Mouse (Mus musculus): Measurements from ENCODE around the gene Igdcc3.

Igdcc3 gene

DNA sequence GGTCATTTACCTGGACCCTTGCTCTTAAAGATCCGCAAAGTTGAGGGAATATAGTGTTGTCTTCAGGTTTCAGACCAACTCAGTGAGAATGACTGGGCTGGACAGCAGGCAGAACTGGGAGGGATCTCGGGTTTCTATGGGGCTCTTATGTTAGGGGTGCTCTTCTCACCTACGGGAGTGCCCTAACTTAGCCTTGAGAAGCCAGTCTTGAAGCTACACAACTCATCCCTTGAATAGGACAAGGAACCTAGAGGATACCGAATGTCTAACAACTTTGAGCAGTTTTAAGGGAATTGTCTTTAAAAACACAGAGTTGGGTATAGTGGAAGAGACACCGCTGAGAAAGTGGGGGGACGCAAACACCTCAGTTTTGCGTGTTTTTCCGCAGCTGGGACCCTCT is 498 bp upstream of the Igdcc3 start:
- no peak for DNase-seq (ENCODE audit: low spot score)

- DNase-seq (ENCODE audit: low spot score) = no peak
These were observed 452 bp downstream of the Igdcc3 start for GRCm38 (mm10) chr9:65141306-65141975.

DNA sequence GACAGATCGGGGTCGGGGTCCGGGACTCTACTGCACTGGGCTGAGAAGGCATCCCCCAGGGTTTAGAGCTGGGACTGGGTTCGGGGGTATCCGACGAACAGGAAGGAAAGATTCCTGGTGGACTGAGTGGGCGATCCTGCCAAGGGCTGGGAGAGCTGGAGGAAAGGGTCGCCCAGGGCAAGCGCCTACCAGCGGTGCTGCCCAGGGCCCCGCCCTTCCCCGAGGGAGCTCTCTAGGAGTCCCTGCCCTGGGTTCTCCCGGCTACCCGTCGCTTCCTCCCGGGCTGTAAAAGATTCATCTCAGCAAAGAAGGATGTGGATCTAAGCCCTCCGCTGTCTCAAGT is 958 bp downstream of the Igdcc3 start:
- no peak for DNase-seq (ENCODE audit: low spot score)

GRCm38 (mm10) chr9:65142399-65142798 is 1.4 kb downstream of the Igdcc3 start:
- no peak for DNase-seq (ENCODE audit: low spot score)

GRCm38 (mm10) chr9:65146001-65146400 is 5.0 kb downstream of the Igdcc3 start:
- no peak for DNase-seq (ENCODE audit: low spot score)

GRCm38 (mm10) chr9:65148507-65148906 is 7.5 kb downstream of the Igdcc3 start:
- no peak for DNase-seq (ENCODE audit: low spot score)

DNA sequence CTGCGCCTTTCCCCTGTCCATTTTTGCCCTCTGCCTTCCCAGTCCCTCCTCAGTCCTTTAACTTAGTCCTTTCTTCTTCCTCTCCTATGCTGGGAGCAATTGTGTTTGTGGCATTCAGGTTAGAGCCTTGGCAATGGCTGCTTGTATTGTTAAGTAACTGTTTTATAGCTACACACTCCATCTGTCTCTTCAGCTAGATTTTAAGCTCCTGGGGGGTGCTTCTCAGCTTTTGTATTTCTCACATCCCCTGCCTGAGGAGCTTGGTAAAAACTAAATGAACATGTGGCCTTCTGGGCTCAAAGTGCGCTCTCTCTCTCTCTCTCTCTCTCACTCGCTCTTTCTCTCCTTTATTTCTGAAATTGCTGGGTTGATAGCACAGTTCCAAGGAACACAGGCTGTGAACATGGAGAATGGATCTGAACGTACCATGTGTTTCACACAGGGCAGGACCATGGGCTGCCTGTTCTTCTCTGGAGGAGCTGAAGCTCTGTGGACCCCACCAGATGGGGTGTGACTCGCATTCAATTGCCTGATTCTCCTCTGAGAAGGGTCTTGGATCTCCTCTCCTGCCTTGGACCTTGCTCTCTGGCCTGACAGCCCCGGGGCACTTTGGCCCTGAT is 11.8 kb downstream of the Igdcc3 start:
- DNase-seq (ENCODE audit: low spot score) = no peak

DNA sequence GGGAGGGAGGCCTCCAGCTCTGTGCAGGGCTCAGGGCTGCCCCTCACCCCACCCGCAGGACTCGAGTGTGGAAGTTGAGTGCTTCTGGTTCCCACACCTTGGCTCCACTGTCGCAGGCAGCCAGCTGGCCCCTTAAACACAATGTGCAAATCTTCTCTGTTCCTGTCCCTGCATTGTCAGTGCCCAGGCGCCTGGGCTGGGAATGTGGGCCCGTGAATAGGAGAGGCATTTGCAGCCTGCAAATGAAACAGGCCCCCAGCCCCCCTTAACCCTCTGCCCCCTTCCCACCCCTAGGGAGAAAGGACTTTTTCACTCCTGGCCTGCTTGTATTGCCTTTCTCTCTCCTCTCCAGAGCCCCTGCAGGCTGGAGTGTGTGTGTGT is 12.3 kb downstream of the Igdcc3 start:
- no peak for DNase-seq (ENCODE audit: low spot score)

DNA sequence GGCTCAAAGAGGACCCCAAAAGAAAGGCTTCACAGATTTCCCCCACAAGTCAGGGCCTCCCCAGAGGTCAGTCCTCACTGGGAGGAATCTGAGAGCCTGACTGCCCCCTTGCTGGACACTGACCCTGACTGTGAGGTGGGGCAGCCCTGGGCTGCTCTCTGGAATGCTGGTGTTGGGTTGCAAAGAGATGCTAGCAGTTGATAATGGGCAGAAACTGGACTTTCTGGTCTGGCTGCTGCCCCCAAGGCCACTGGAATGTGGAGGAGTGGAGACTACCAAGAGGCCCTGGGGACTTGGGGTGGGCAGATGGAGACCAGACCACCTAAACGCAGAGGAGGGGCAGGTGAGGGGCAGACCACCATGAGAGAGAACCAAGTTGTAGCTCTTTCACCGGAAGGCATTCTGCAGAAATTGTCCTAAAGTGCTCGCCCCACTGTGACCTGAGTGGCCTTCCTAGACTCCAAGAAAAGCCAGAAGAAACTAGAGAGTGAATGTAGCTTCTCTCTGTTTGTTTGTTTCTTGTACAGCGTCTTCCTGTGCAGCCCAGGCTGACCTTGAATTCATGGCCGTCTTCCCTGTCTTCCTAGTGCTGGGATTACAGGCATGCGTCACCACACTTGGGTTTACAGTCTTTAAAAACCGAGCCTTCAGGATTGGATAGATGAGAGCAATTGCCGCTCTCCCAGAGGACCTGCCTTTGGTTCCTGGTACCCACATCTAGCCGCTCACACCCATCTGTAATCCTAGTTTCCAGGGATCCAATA is 13.9 kb downstream of the Igdcc3 start:
- DNase-seq (ENCODE audit: low spot score) = no peak

GRCm38 (mm10) chr9:65156604-65157003 is 15.6 kb downstream of the Igdcc3 start:
- DNase-seq (ENCODE audit: low spot score) = no peak

DNA sequence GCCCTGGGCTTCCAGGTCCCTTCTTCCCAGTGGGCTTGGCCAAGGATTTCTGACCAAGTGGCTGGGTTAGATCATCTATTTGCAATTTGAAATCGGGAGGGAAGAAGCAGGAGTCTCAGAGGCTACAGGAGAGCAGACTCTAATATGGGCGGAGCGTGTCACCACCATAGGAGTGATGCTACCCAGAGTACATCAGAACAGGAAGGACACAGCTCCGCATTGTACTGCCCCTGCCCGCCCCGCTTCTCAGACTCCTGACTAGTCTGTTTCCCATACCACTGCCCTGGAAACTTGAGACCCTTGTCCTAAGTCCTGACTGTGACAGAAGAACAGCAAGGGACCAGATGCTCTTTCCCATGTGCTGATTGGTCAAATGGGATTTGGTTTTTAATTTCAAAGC is 16.6 kb downstream of the Igdcc3 start:
- DNase-seq (ENCODE audit: low spot score) = no peak

DNA sequence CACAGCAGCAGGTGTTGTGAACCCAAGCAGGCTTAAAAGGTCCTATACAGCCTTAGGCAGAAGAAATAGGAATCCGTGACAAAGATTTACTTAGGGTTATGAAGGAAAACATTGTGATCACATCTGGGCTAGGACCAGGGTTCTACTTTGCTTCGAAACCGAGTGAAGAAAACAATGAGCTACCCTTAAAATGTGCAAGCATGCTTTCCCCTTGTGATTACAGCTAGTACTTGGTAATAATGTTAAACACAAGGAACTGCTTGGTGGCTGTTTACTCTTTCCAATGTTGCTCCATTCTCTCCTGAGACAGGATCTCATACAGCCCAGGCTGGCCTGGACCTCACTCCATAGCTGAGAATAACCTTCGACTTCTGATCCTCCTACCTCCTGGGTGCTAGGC is 20.2 kb downstream of the Igdcc3 start:
- DNase-seq (ENCODE audit: low spot score) = no peak

GRCm38 (mm10) chr9:65161881-65162280 is 20.9 kb downstream of the Igdcc3 start:
- DNase-seq (ENCODE audit: low spot score) = no peak

- DNase-seq (ENCODE audit: low spot score) = no peak
These were observed 22.0 kb downstream of the Igdcc3 start for GRCm38 (mm10) chr9:65162711-65163639.

GRCm38 (mm10) chr9:65164870-65165269 is 23.9 kb downstream of the Igdcc3 start:
- DNase-seq (ENCODE audit: low spot score) = no peak

DNA sequence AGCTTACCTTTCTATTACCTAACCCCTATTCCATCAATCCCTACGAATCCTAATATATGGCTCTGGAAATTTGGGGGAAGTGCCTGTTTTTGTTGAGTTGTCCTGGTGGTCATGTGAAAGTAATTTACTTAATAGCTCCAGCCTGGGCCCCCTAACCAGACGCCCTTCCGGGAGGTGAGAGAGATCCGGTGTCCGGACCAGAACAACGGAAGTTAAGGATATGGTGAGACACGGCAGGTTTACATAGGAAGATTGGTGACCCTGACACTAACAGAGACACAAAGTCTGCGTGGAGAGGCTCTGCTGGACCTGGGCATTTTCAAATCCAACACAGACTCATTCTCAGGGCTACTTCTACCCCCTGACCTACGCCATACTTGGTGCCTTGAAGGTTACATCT is 25.4 kb downstream of the Igdcc3 start:
- no peak for DNase-seq (ENCODE audit: low spot score)

- DNase-seq (ENCODE audit: low spot score) = no peak
These were observed 27.5 kb downstream of the Igdcc3 start for GRCm38 (mm10) chr9:65168534-65168933.

- DNase-seq (ENCODE audit: low spot score) = no peak
These were observed 28.0 kb downstream of the Igdcc3 start for GRCm38 (mm10) chr9:65168952-65169351.

GRCm38 (mm10) chr9:65172654-65173053 is 31.7 kb downstream of the Igdcc3 start:
- no peak for DNase-seq (ENCODE audit: low spot score)

DNA sequence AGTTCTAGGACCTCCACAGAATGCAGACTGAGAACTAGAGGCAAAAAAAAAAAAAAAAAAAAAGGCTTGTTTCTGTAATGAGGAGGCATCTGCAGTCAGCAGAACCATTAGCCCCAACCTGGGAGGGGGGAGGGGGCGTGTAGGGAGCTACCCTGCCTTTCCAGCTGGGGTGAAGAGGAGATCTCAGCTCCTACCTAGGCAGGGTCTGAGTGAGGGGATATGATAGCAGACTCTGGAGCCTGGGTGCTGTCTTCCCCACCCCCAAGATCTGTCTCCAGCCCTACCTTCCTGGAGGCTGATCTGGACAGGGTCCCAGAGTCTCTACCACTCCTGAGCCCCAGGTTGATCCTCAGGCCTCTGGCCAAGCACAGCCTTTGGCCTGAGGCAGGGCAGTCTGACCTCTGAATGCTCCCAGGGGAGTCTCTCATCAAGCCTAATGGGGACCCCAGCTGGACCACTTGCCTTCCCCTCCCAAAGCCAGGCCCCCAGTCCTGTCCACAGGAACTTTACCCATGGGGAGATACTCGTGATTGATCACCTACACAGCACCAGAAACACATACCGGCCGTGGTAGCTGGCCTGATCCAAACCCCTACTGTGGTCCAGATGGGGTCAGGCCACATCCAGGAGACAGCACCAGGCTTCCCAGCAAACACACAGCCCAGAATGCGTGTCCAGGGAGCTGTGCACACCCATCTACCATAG is 34.4 kb downstream of the Igdcc3 start:
- DNase-seq (ENCODE audit: low spot score) = no peak

DNA sequence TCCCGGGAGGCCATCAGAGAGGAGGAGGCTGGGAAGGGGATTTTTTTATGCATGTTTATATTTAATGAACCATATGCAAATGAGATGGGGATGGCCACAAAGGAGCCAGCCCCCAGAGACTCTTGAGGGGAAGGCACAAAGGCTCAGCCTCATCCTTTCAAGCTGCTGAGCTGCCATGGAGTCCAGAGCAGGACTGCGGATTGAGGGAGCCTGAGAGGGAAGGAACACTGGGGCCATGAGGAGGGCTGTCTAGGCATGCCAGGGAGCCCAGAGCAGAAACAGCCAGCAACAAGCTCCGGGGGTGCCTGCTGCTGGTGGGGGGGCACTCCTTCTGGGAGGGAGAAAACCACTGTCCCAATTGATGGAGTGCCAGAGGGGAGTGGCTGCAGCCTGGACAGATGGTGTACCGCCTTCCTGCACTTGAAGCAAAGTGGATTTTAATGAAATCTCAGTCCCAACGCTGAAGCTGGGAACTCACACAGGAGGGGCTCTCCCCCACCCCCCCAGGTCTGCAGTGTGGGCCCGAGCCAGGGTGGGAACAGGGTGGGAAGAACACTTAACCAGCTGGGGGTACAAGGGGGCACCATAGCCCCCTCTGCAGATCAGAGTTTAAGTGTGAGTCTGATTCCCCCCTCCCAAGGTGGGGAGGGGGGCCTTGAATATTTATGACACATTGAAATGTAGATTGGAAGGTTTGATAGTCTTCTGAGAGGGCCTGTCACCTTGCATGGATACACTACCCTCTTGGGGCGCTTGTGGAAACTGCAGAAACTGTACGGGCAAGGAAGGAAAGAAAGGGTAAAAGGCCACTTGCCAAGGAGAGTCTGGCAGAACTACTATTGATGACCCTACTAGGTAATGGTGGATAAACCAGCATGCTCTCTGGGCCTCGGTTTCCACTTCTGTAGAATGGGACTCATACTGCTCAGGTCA is 35.2 kb downstream of the Igdcc3 start:
- no peak for DNase-seq (ENCODE audit: low spot score)
